Mouse (Mus musculus): Measurements from ENCODE around the gene Smc2. TPM values are rescaled to one million over a fixed set of nuclear protein-coding genes. Genes with fewer than 3 reads are reported as not detected.

Smc2 gene
- 29.3 TPM for polyA plus RNA-seq (2017; shearing (Covaris generic))

DNA sequence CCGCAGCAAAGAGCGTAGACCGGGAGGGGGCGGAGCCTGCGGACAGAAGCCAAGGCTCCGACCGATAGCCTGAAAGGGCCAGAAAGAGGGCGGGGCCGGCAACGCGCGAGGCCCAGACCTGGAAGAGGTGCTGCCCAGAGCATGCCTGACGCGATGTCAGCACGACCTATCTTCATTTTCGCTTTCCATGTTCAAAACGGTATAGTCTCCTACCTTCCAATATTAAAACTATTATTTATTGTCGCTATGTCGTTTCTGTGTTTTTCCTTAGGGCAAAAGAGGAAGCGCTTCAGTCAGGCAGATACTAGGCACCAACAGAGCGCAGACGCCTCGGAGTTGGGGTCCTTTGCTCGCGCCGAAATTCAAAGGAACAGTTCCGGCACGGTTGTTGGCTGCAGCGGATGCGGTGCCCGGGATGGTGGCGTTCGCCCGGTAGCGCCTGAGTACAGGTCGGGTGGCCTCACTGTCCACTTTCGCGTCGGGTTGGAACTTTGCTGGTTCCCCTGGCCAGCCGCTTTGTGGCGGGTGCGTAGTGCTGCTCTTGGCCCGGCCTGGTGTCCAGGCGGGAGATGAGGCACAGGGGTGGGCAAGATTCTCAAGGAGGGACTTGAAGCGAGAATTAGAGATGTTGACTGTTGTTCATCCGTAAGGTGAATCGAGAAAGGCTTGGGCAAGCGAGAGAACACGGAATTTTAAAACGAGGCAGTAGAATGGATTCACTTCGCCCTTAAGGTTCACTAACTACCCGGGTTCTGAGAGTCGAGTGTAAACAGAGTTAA is at the start of gene Smc2:
TSS of gene Smc2 (plus strand) at position 358 of the 779 bp plus-strand sequence.

DNA sequence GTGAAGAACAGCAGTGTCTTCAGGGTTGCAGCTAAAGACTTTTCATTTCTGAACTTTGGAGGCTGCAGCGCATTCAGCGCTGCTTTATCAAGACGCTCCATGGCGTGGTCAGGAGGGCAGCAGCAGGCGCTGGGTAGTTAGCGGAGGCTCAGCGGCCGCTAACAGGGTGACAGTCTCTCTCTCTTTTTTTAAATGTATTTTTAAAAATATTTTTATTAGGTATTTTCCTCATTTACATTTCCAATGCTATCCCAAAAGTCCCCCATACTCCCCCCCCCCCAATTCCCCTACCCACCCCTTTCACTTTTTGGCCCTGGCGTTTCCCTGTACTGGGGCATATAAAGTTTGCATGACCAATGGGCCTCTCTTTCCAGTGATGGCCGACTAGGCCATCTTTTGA is 58.1 kb downstream of the Smc2 start, which contains the start of gene Vma21-ps:
TSS of gene Vma21-ps (minus strand) at position 101 of the 400 bp plus-strand sequence.

Other genes with a start within 250 kb of the Smc2 start
- gene Vma21-ps, start 58.0 kb downstream of the Smc2 start, polyA plus RNA-seq (2017; shearing (Covaris generic)), result not detected
- not detected for gene Toporsl, start 157.0 kb downstream of the Smc2 start, polyA plus RNA-seq (2017; shearing (Covaris generic))

Measured in effector memory CD4-positive, alpha-beta T cell, adult 5 months (primary cell).